Mouse (Mus musculus) adrenal gland, postnatal 4 days (tissue): ENCODE data around the gene Tmem170b. TPM values are rescaled to one million over a fixed set of nuclear protein-coding genes. Genes with fewer than 3 reads are reported as not detected.
"Not testable (repeated sequence)": the region's sequence is repeated elsewhere in the genome, so short reads cannot be mapped to it uniquely, and the experiment has no call there.

ENCODE experiments used
- DNase-seq, 2 experiments: peaks; one replicate each; pipeline ENCODE4 v3.0.0; 2021 to 2022; ENCODE audit warnings: low spot score in 2 of 2, mixed read lengths in 2 of 2
- total RNA-seq, 2 experiments: library from RNA; stranded (reverse); gene quantifications; 2 replicates each; pipeline ENCODE4 v1.2.3; 2021

Gene Tmem170b
- total RNA-seq, 2 experiments from 2014 or later = 27.9 to 28.1 TPM

GRCm38 (mm10) chr13:41663501-41664195 lies 57.9 kb downstream of the Tmem170b start:
- no peak for DNase-seq

- DNase-seq = no peak
Measured at GRCm38 (mm10) chr13:41669951-41670350, 64.2 kb downstream of the Tmem170b start.

- no peak for DNase-seq
Measured at GRCm38 (mm10) chr13:41670386-41671130, 64.9 kb downstream of the Tmem170b start.

- no peak for DNase-seq
Measured at GRCm38 (mm10) chr13:41671136-41671705, 65.5 kb downstream of the Tmem170b start.

- not testable (repeated sequence) for DNase-seq
Measured at GRCm38 (mm10) chr13:41672904-41673303, 67.2 kb downstream of the Tmem170b start.

- DNase-seq = no peak
Measured at GRCm38 (mm10) chr13:41673541-41673940, 67.8 kb downstream of the Tmem170b start.

- DNase-seq = not testable (repeated sequence)
Measured at GRCm38 (mm10) chr13:41674608-41675007, 68.9 kb downstream of the Tmem170b start.

- DNase-seq = no peak
Measured at GRCm38 (mm10) chr13:41675498-41675897, 69.8 kb downstream of the Tmem170b start.

GRCm38 (mm10) chr13:41675966-41676835 lies 70.5 kb downstream of the Tmem170b start:
- no peak for DNase-seq

- no peak for DNase-seq
Measured at GRCm38 (mm10) chr13:41676836-41677186, 71.1 kb downstream of the Tmem170b start.

GRCm38 (mm10) chr13:41680854-41681549 lies 75.3 kb downstream of the Tmem170b start:
- no peak for DNase-seq

- DNase-seq = no peak
Measured at GRCm38 (mm10) chr13:41682341-41683119, 76.8 kb downstream of the Tmem170b start.

- no peak for DNase-seq
Measured at GRCm38 (mm10) chr13:41683356-41684012, 77.8 kb downstream of the Tmem170b start.

- no peak for DNase-seq
Measured at GRCm38 (mm10) chr13:41685499-41685898, 79.8 kb downstream of the Tmem170b start.

- DNase-seq = no peak
Measured at GRCm38 (mm10) chr13:41689055-41689454, 83.3 kb downstream of the Tmem170b start.

GRCm38 (mm10) chr13:41689598-41690045 lies 83.9 kb downstream of the Tmem170b start:
- DNase-seq = no peak
